Mouse (Mus musculus) liver, postnatal 0 days (tissue): Measurements from ENCODE around the gene Palld.

ENCODE experiments used
- CTCF ChIP-seq: sonication (generic); IDR thresholded peaks from 2 replicates; pipeline ENCODE4 v1.5.1; 2016; ENCODE audit warnings: antibody characterized with exemption, low read depth
- EP300 ChIP-seq: IDR thresholded peaks from 2 replicates; pipeline ENCODE4 v1.6.1; 2016; ENCODE audit warnings: antibody characterized with exemption, low read depth, mild to moderate bottlenecking

GRCm38 (mm10) chr8:61715351-61716125 is 187.0 kb downstream of the Palld start:
- TF ChIP-seq CTCF (no peak), EP300 (no peak)
